Mouse (Mus musculus): ENCODE results near the gene Mbl1.

Mbl1 gene

GRCm38 (mm10) chr14:41198037-41198730, 46.9 kb downstream of the Mbl1 start:
- no peak for DNase-seq (ENCODE audit: low spot score)
